Mouse (Mus musculus): Measurements from ENCODE around the gene Fopnl. TPM values are rescaled to one million over a fixed set of nuclear protein-coding genes. Genes with fewer than 3 reads are reported as not detected.

Fopnl gene
- total RNA-seq (2014; rRNA removed) (33.1 and 36.6 TPM in 2 replicates), polyA plus RNA-seq (2012; rRNA removed) (14.8 and 14.9 TPM in 2 replicates)

DNA sequence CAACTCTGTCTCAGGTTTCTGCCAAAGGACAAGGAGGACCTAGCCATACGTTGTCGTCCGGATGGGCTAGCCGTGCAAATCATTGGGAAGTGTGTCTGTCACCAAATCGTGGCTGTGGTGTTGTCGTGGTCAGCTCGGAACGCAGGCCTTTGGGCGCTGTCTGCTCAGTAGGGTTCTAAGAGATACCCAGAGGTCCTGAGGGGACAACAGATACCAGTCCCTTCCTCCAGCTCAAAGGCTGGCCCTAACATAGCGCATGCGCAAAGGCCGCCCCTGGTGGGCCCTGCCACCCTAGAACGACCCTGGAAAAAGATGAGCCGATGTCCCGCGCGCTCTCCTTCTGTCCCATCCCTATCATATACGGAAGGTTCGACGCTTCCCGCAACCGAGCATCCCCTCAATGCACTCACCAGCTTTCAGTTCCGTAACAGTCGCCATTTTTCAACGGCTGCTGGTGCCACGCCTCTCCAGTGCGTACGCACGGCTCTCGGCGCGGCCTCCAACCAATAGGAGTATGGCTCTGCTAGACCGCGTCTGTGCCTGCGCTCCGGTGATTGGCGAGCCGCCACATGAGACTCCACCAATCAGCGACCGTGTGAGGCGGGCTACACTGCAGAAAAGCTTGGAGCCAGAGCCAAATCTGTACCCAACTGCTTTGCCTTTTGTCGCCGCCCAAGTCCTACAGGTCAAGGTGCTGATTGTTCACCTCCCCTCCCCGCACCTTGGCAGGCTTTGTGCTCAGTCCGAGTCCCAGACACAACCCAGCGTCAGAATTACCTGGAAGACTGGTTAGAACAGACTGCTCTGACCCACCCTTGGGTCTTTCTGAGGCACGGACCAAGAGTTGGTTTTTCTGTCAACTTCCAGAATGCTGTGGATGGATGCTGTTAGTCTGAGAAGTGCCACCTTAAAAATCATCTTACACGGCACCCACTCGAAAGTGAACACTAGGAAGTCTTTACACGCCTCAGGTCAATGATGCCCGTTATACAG, at the start of gene Fopnl:
Gene Fopnl, minus strand, starts transcription at position 522 of the 993 bp plus-strand sequence.
- peak within 1 kb of the TSS; percentile 69 for H3K4me3 ChIP-seq (ENCODE audit: insufficient read depth, low read depth, low read length)
- H3K27ac ChIP-seq (replicated peaks; ENCODE audit: insufficient read depth, low read depth, low read length), result peak within 1 kb of the TSS; percentile 55
- H3K79me2 ChIP-seq (ENCODE audit: control insufficient read depth, insufficient read depth, low read length), result 0 out of 2 replicates have a peak, but pooled peaks cover 7% of the 10 kb centered on the region
- no peaks in the 10 kb centered on the region for H3K27me3 ChIP-seq (ENCODE audit: control insufficient read depth, insufficient read depth, low read length)
- WGBS, result 4% methylated on average over 51 of the region's 51 CpGs
- no peaks in the 10 kb centered on the region for H3K4me1 ChIP-seq (ENCODE audit: control insufficient read depth, insufficient read depth, low read length)
- H3K9ac ChIP-seq (ENCODE audit: low read depth, low read length), result peak within 1 kb of the TSS; percentile 63
- H3K36me3 ChIP-seq (ENCODE audit: control insufficient read depth, insufficient read depth, low read length), result peaks cover 2% of the 10 kb centered on the region; the same call in 1 of the 2 replicates
- DNase-seq (ENCODE audit: extremely low read depth, low read depth, low spot score), result peak; percentile 92
- TF ChIP-seq CTCF (IDR thresholded peaks at IDR 0.05; ENCODE audit: low read depth, low read length) (no peak), POLR2A (IDR thresholded peaks at IDR 0.05; ENCODE audit: extremely low read depth, insufficient read depth, low read length) (0 out of 2 replicates have a peak, but pooled peaks have one; percentile 21)

GRCm38 (mm10) chr16:14366017-14366416, 48.8 kb upstream of the Fopnl start:
- Histone ChIP-seq H3K79me2 (ENCODE audit: control insufficient read depth, insufficient read depth, low read length) (no peaks in the 10 kb centered on the region), H3K4me3 (ENCODE audit: insufficient read depth, low read depth, low read length) (no peak overlapping the region), H3K27me3 (ENCODE audit: control insufficient read depth, insufficient read depth, low read length) (peaks cover 5% of the 10 kb centered on the region; the same call in 1 of the 2 replicates), H3K4me1 (ENCODE audit: control insufficient read depth, insufficient read depth, low read length) (no peaks in the 10 kb centered on the region), H3K36me3 (ENCODE audit: control insufficient read depth, insufficient read depth, low read length) (no peaks in the 10 kb centered on the region), H3K27ac (replicated peaks; ENCODE audit: insufficient read depth, low read depth, low read length) (no peak overlapping the region), H3K9ac (ENCODE audit: low read depth, low read length) (no peak overlapping the region)
- no peak for DNase-seq (ENCODE audit: extremely low read depth, low read depth, low spot score)
- WGBS, result 100% methylated on average over 1 of the region's 1 CpGs
- TF ChIP-seq CTCF (IDR thresholded peaks at IDR 0.05; ENCODE audit: low read depth, low read length), result no peak
- TF ChIP-seq POLR2A (IDR thresholded peaks at IDR 0.05; ENCODE audit: extremely low read depth, insufficient read depth, low read length), result no peak

DNA sequence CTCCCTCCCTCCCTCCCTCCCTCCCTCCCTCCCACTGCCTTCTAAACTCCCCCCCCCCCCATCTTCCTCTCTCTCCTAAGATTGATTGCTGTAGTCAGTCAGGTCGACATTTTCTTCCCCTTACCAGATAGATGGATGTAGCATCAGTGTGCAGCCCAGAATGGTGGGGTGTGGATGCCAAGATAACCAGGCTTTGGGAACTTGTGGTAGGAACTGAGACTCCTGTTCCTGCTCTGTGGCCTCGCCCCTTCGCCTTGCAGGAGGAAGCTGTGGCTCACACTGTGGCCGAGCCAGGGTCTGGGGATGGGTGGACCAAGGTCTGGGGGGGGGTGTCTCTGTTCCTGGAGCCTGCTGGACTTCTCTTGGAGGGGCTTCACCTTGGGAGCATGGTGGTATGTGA, 48.3 kb upstream of the Fopnl start:
- DNase-seq (ENCODE audit: extremely low read depth, low read depth, low spot score), result no peak
- no peaks in the 10 kb centered on the region for H3K4me1 ChIP-seq (ENCODE audit: control insufficient read depth, insufficient read depth, low read length)
- 85% methylated on average over 4 of the region's 4 CpGs for WGBS
- TF ChIP-seq CTCF (IDR thresholded peaks at IDR 0.05; ENCODE audit: low read depth, low read length) (no peak), POLR2A (IDR thresholded peaks at IDR 0.05; ENCODE audit: extremely low read depth, insufficient read depth, low read length) (no peak)
- H3K27ac ChIP-seq (replicated peaks; ENCODE audit: insufficient read depth, low read depth, low read length), result no peak overlapping the region
- H3K27me3 ChIP-seq (ENCODE audit: control insufficient read depth, insufficient read depth, low read length), result peaks cover 5% of the 10 kb centered on the region; the same call in 1 of the 2 replicates
- no peaks in the 10 kb centered on the region for H3K79me2 ChIP-seq (ENCODE audit: control insufficient read depth, insufficient read depth, low read length)
- H3K36me3 ChIP-seq (ENCODE audit: control insufficient read depth, insufficient read depth, low read length), result no peaks in the 10 kb centered on the region
- no peak overlapping the region for H3K9ac ChIP-seq (ENCODE audit: low read depth, low read length)
- no peak overlapping the region for H3K4me3 ChIP-seq (ENCODE audit: insufficient read depth, low read depth, low read length)

GRCm38 (mm10) chr16:14364066-14364465, 46.9 kb upstream of the Fopnl start:
- 91% methylated on average over 6 of the region's 6 CpGs for WGBS
- Histone ChIP-seq H3K4me1 (ENCODE audit: control insufficient read depth, insufficient read depth, low read length) (no peaks in the 10 kb centered on the region), H3K36me3 (ENCODE audit: control insufficient read depth, insufficient read depth, low read length) (no peaks in the 10 kb centered on the region), H3K79me2 (ENCODE audit: control insufficient read depth, insufficient read depth, low read length) (no peaks in the 10 kb centered on the region), H3K9ac (ENCODE audit: low read depth, low read length) (no peak overlapping the region), H3K4me3 (ENCODE audit: insufficient read depth, low read depth, low read length) (no peak overlapping the region), H3K27me3 (ENCODE audit: control insufficient read depth, insufficient read depth, low read length) (peaks cover 5% of the 10 kb centered on the region; the same call in 1 of the 2 replicates), H3K27ac (replicated peaks; ENCODE audit: insufficient read depth, low read depth, low read length) (no peak overlapping the region)
- DNase-seq (ENCODE audit: extremely low read depth, low read depth, low spot score), result no peak
- TF ChIP-seq POLR2A (IDR thresholded peaks at IDR 0.05; ENCODE audit: extremely low read depth, insufficient read depth, low read length) (no peak), CTCF (IDR thresholded peaks at IDR 0.05; ENCODE audit: low read depth, low read length) (no peak)

DNA sequence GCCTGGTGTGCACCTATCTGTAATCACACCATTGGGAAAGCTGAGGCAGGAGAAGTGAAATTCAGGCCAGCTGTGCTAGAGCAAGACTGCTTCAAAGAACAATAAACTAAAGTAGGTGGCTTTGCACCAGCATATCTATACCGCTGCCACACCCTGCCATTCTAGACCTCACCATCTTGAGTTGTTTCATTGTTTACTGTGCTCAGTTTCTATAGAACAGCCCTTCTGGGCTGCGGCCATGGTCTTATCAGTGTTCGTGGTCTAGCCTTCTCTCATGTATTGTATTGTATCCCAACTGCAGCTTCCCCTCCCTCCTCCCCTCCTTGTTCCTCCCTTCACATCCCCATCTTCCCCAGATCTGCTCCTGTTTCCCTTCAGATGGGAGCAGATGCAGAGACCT, 46.3 kb upstream of the Fopnl start:
- H3K9ac ChIP-seq (ENCODE audit: low read depth, low read length), result no peak overlapping the region
- WGBS, result 91% methylated on average over 3 of the region's 3 CpGs
- H3K4me1 ChIP-seq (ENCODE audit: control insufficient read depth, insufficient read depth, low read length), result no peaks in the 10 kb centered on the region
- no peak for DNase-seq (ENCODE audit: extremely low read depth, low read depth, low spot score)
- H3K27ac ChIP-seq (replicated peaks; ENCODE audit: insufficient read depth, low read depth, low read length), result no peak overlapping the region
- H3K36me3 ChIP-seq (ENCODE audit: control insufficient read depth, insufficient read depth, low read length), result no peaks in the 10 kb centered on the region
- H3K79me2 ChIP-seq (ENCODE audit: control insufficient read depth, insufficient read depth, low read length), result no peaks in the 10 kb centered on the region
- no peak overlapping the region for H3K4me3 ChIP-seq (ENCODE audit: insufficient read depth, low read depth, low read length)
- peaks cover 5% of the 10 kb centered on the region; the same call in 1 of the 2 replicates for H3K27me3 ChIP-seq (ENCODE audit: control insufficient read depth, insufficient read depth, low read length)
- no peak for TF ChIP-seq POLR2A (IDR thresholded peaks at IDR 0.05; ENCODE audit: extremely low read depth, insufficient read depth, low read length)
- TF ChIP-seq CTCF (IDR thresholded peaks at IDR 0.05; ENCODE audit: low read depth, low read length), result no peak

All from liver, adult 2 months (tissue).